Comparison of ENCODE assay signal across 10 mouse cellular contexts in the genomic region with DNA sequence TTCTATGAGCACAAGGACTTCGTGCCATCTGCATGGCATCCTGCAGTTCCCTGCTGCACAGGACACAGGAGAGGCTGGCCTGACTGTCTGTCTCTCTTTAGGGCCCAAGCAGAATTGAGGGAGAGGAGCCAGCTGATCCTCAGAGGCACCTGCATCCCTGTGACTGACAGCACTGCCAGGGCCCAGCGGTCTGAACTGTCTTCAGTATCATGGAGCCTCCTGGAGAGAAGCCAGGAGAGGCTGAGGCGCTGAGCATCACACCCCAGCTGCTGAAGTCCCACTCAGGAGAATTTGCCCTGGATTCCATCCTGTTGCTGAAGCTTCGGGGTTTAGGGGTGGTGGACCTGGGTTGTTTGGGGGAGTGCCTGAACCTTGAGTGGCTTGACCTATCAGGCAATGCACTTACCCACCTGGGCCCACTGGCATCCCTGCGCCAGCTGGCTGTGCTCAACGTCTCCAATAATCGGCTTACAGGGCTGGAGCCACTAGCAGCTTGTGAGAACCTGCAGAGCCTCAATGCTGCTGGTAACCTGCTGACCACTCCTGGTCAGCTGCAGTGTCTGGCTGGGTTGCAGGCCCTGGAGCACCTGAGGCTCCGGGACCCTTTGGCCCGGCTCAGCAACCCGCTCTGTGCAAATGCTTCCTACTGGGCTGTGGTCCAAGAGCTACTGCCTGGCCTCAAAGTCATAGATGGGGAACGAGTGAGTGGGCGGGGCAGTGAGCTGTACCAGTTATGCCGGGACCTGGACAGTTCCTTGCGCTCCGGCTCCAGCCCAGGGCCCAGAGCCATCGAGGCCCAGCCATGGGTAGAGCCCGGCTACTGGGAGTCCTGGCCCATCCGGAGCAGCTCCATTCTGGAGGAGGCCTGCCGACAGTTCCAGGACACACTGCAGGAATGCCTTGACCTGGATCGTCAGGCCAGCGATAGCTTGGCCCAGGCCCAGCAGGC. TPM values are rescaled to one million over a fixed set of nuclear protein-coding genes. Genes with fewer than 3 reads are reported as not detected.
DNase-seq lines count a peak whose midpoint lies in the region; ATAC-seq lines count a peak whose summit lies in the region.
"Had no signal": no experiment of that assay in that cellular context is flagged by ENCODE, and none has a peak within 500 bp of the region (broad histone marks: within the 10 kb centered on the region; RNA-seq: fewer than 3 reads in every experiment).

No protein-coding gene starts in this region.

- peak; percentile 49; the same call in 1 of the 2 replicates for ATAC-seq in hindbrain, embryonic 15.5 days (ENCODE audit: low FRiP score, low read depth)
- no peak for ATAC-seq in hindbrain, embryonic 11.5 days (ENCODE audit: low FRiP score)
- peak; percentile 67; the same call in 1 of the 2 replicates for ATAC-seq in megakaryocyte-erythroid progenitor cell, adult 5-6 weeks (replicated peaks; ENCODE audit: low FRiP score, low TSS enrichment, poor library complexity, severe bottlenecking)

- H3K27ac ChIP-seq in hindbrain, embryonic 15.5 days (replicated peaks) = 0 out of 2 replicates have a peak overlapping the region, but pooled peaks have one; percentile 10
- no peak overlapping the region for H3K27ac ChIP-seq in hindbrain, embryonic 11.5 days (ENCODE audit: low read depth, low read length)

- DNase-seq in hindbrain, embryonic 11.5 days (ENCODE audit: low spot score) = no peak
- DNase-seq in brain, adult 2 months (ENCODE audit: low read depth, low spot score) = peak; percentile 71
- DNase-seq in heart, adult 11 months = peak; percentile 98
- peak; percentile 77 for DNase-seq in kidney, adult 18-20 months
- DNase-seq in left cerebral cortex, postnatal 36 days (ENCODE audit: low spot score in 2 of 2) = no peak
- no peak for DNase-seq in layer of hippocampus, postnatal 25 days (ENCODE audit: extremely low spot score in 1 of 2, low spot score in 1 of 2)

- no peak overlapping the region for H3K4me2 ChIP-seq in hindbrain, embryonic 15.5 days
- no peak overlapping the region for H3K4me2 ChIP-seq in hindbrain, embryonic 11.5 days (replicated peaks; ENCODE audit: low read depth, low read length)

- intact Hi-C loops in left cerebral cortex, postnatal 36 days (cut with DNase I) = no loop called here

- H3K4me1 ChIP-seq in hindbrain, embryonic 15.5 days (replicated peaks) = 0 out of 2 replicates have a peak, but pooled peaks cover 4% of the 10 kb centered on the region
- no peaks in the 10 kb centered on the region for H3K4me1 ChIP-seq in hindbrain, embryonic 11.5 days (replicated peaks; ENCODE audit: control insufficient read depth, insufficient read depth, low read length)

- H3K27me3 ChIP-seq in hindbrain, embryonic 15.5 days = no peaks in the 10 kb centered on the region
- no peaks in the 10 kb centered on the region for H3K27me3 ChIP-seq in hindbrain, embryonic 11.5 days (ENCODE audit: control insufficient read depth, insufficient read depth, low read length)
- H3K27me3 ChIP-seq: CH12.LX had no signal

- no peak overlapping the region for H3K4me3 ChIP-seq in hindbrain, embryonic 15.5 days
- H3K4me3 ChIP-seq in hindbrain, embryonic 11.5 days (ENCODE audit: low read depth, low read length) = no peak overlapping the region

- H3K9ac ChIP-seq in hindbrain, embryonic 15.5 days = no peak overlapping the region
- H3K9ac ChIP-seq in hindbrain, embryonic 11.5 days (ENCODE audit: low read depth, low read length) = no peak overlapping the region

- H3K9me3 ChIP-seq in hindbrain, embryonic 15.5 days = no peaks in the 10 kb centered on the region
- H3K9me3 ChIP-seq in hindbrain, embryonic 11.5 days (ENCODE audit: control insufficient read depth, low read length) = no peaks in the 10 kb centered on the region

- H3K36me3 ChIP-seq in hindbrain, embryonic 15.5 days = peaks cover 12% of the 10 kb centered on the region
- H3K36me3 ChIP-seq in hindbrain, embryonic 11.5 days (ENCODE audit: control insufficient read depth, insufficient read depth, low read length) = no peaks in the 10 kb centered on the region

- 80% methylated on average over 21 of the region's 21 CpGs for WGBS in hindbrain, embryonic 15.5 days
- 90% methylated on average over 21 of the region's 21 CpGs for WGBS in hindbrain, embryonic 11.5 days

RNA-seq across cellular contexts. Expression of gene Rarres2, which starts 4.3 kb away (rescaled TPM):
- 5.1 and 7.6 TPM in 2 replicates for polyA plus RNA-seq in hindbrain, embryonic 15.5 days (2015; fragmentation: Nextera tagmentation; extraction: Ambion mirVana)
- polyA plus RNA-seq in hindbrain, embryonic 11.5 days (2014; fragmentation: Nextera tagmentation; extraction: Ambion mirVana) = 2.0 and 2.5 TPM in 2 replicates
- not detected in 2 replicates for total RNA-seq in megakaryocyte-erythroid progenitor cell, adult 5-6 weeks (2014; fragmentation: Nextera tagmentation)
- 0.05 TPM in 1 of 2 replicates, not detected in the other for total RNA-seq in megakaryocyte-erythroid progenitor cell, adult 5-6 weeks (2017)
- 10 to 100 TPM; 12.5 to 13.1 TPM for total RNA-seq in left cerebral cortex, postnatal 36 days (2021)
- 10 to 100 TPM; 15.1 to 16.5 TPM for total RNA-seq in layer of hippocampus, postnatal 25 days (2021)

RNA-seq across cellular contexts. Expression of gene Lrrc61, which starts 13.7 kb away (rescaled TPM):
- 24.8 and 29.2 TPM in 2 replicates for polyA plus RNA-seq in hindbrain, embryonic 15.5 days (2015; fragmentation: Nextera tagmentation; extraction: Ambion mirVana)
- polyA plus RNA-seq in hindbrain, embryonic 11.5 days (2014; fragmentation: Nextera tagmentation; extraction: Ambion mirVana) = 13.9 and 17.2 TPM in 2 replicates
- 8.7 and 17.0 TPM in 2 replicates for total RNA-seq in megakaryocyte-erythroid progenitor cell, adult 5-6 weeks (2014; fragmentation: Nextera tagmentation)
- 1.8 and 3.3 TPM in 2 replicates for total RNA-seq in megakaryocyte-erythroid progenitor cell, adult 5-6 weeks (2017)
- 10 to 100 TPM; 31.6 to 43.3 TPM for total RNA-seq in left cerebral cortex, postnatal 36 days (2021)
- 10 to 100 TPM; 34.8 to 39.0 TPM for total RNA-seq in layer of hippocampus, postnatal 25 days (2021)

RNA-seq across cellular contexts. Expression of gene Gm45021, which starts 21.1 kb away (rescaled TPM):
- not detected in 2 replicates for polyA plus RNA-seq in hindbrain, embryonic 15.5 days (2015; fragmentation: Nextera tagmentation; extraction: Ambion mirVana)
- not detected in 2 replicates for polyA plus RNA-seq in hindbrain, embryonic 11.5 days (2014; fragmentation: Nextera tagmentation; extraction: Ambion mirVana)
- not detected in 2 replicates for total RNA-seq in megakaryocyte-erythroid progenitor cell, adult 5-6 weeks (2014; fragmentation: Nextera tagmentation)
- not detected in 2 replicates for total RNA-seq in megakaryocyte-erythroid progenitor cell, adult 5-6 weeks (2017)
- not detected for total RNA-seq in left cerebral cortex, postnatal 36 days (2021)
- not detected for total RNA-seq in layer of hippocampus, postnatal 25 days (2021)
- total RNA-seq: CH12.LX had no signal
- polyA plus RNA-seq: liver, embryonic 16.5 days had no signal

RNA-seq across cellular contexts. Expression of gene Repin1, which starts 25.4 kb away (rescaled TPM):
- 44.3 and 46.1 TPM in 2 replicates for polyA plus RNA-seq in hindbrain, embryonic 15.5 days (2015; fragmentation: Nextera tagmentation; extraction: Ambion mirVana)
- 35.3 and 37.8 TPM in 2 replicates for polyA plus RNA-seq in hindbrain, embryonic 11.5 days (2014; fragmentation: Nextera tagmentation; extraction: Ambion mirVana)
- 9.7 and 17.1 TPM in 2 replicates for total RNA-seq in megakaryocyte-erythroid progenitor cell, adult 5-6 weeks (2014; fragmentation: Nextera tagmentation)
- total RNA-seq in megakaryocyte-erythroid progenitor cell, adult 5-6 weeks (2017) = 9.8 and 14.7 TPM in 2 replicates
- 10 to 100 TPM; 51.8 to 59.8 TPM for total RNA-seq in left cerebral cortex, postnatal 36 days (2021)
- 10 to 100 TPM; 40.4 to 46.9 TPM for total RNA-seq in layer of hippocampus, postnatal 25 days (2021)

RNA-seq across cellular contexts. Expression of gene Gm44965, which starts 25.4 kb away (rescaled TPM):
- 1.0 TPM in 1 of 2 replicates, not detected in the other for polyA plus RNA-seq in hindbrain, embryonic 15.5 days (2015; fragmentation: Nextera tagmentation; extraction: Ambion mirVana)
- not detected in 2 replicates for polyA plus RNA-seq in hindbrain, embryonic 11.5 days (2014; fragmentation: Nextera tagmentation; extraction: Ambion mirVana)
- not detected in 2 replicates for total RNA-seq in megakaryocyte-erythroid progenitor cell, adult 5-6 weeks (2014; fragmentation: Nextera tagmentation)
- total RNA-seq in megakaryocyte-erythroid progenitor cell, adult 5-6 weeks (2017) = not detected in 2 replicates
- total RNA-seq in left cerebral cortex, postnatal 36 days (2021) = not detected
- total RNA-seq in layer of hippocampus, postnatal 25 days (2021) = not detected
- total RNA-seq: CH12.LX had no signal
- polyA plus RNA-seq: liver, embryonic 16.5 days had no signal

Comparison
In these comparisons a context has a peak if more than half of its experiments do, and no peak if none do; other contexts are left out.
1. DNase-seq: peak in brain, adult 2 months (single experiment), heart, adult 11 months (single experiment) and kidney, adult 18-20 months (single experiment); none in hindbrain, embryonic 11.5 days (single experiment), left cerebral cortex, postnatal 36 days (0 of 2) and layer of hippocampus, postnatal 25 days (0 of 2).
2. RNA of gene Rarres2, which starts 4.3 kb away (total RNA-seq): 15.1 to 16.5 TPM in layer of hippocampus, postnatal 25 days and 12.5 to 13.1 TPM in left cerebral cortex, postnatal 36 days; 0.05 TPM in megakaryocyte-erythroid progenitor cell, adult 5-6 weeks; every median in the first group is over 10 times any median in the second.